Mouse (Mus musculus): ENCODE results near the gene Slc38a3. TPM values are rescaled to one million over a fixed set of nuclear protein-coding genes. Genes with fewer than 3 reads are reported as not detected.

The Slc38a3 gene
- polyA plus RNA-seq, 1 experiment from 2014 or later: 31.9 TPM

GRCm38 (mm10) chr9:107676302-107676701 lies 7.0 kb upstream of the Slc38a3 start:
- DNase-seq (peak; percentile 46), ATAC-seq (ENCODE audit: low FRiP score, low TSS enrichment) (peak; percentile 31)
- peaks cover 22% of the 10 kb centered on the region; the same call in 1 of the 2 replicates for H3K27me3 ChIP-seq (ENCODE audit: control insufficient read depth, insufficient read depth, low read length)
- H3K9ac ChIP-seq (replicated peaks; ENCODE audit: low read length): peak overlapping the region; percentile 40; the same call in 1 of the 2 replicates
- peaks cover 7% of the 10 kb centered on the region; the same call in 1 of the 2 replicates for H3K4me1 ChIP-seq (ENCODE audit: control insufficient read depth, insufficient read depth, low read length)
- H3K4me2 ChIP-seq (ENCODE audit: low read length): peak overlapping the region; percentile 66
- H3K9me3 ChIP-seq (ENCODE audit: control insufficient read depth, low read length): no peaks in the 10 kb centered on the region
- no peaks in the 10 kb centered on the region for H3K36me3 ChIP-seq (ENCODE audit: control insufficient read depth, insufficient read depth, low read length)
- under 1% methylated on average over 25 of the region's 25 CpGs for WGBS
- H3K27ac ChIP-seq (replicated peaks; ENCODE audit: low read depth, low read length): 0 out of 2 replicates have a peak overlapping the region, but pooled peaks have one; percentile 20
- H3K4me3 ChIP-seq (replicated peaks; ENCODE audit: low read depth, low read length): peak overlapping the region; percentile 30

GRCm38 (mm10) chr9:107675671-107676301 lies 6.5 kb upstream of the Slc38a3 start:
- under 1% methylated on average over 39 of the region's 39 CpGs for WGBS

DNA sequence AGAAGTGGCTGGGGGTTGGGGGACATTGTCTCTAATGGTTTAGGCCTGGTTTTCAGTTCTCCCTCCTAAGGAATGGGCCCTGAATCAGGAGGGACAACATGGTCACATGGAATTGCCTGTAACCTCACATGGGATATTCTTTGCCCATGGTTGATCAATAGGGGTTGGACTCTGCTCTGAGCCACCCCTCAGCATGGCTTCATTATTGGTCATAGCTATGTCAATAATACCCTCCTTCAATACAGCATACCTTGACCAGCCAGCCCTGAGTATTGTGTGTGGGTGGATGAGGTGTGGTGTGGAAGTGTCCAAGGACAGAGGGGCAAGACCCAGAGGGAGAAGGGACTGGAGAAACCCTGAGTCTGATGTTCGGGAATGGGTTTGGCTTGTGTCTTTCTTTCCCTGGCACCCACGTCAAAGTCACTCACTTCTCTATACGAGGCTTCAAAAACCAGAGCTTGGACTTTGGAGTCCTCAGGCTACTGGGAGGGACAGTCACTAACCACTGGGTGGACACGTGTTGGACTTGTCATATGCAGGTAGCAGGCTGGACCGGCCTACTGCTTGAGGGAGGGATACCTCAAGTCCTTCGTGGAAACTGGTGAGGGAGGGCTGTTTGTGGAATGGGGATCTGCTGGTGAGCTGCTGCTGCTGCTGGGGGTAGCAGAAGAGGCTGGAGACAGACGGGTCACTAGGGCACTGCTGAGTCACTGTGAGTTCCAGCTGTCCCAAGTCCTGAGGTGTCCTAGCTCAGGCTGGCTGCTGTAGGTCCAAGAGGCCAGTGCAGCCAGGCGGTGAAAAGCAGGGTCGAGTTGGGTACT lies 5.5 kb upstream of the Slc38a3 start:
- H3K27ac ChIP-seq (replicated peaks; ENCODE audit: low read depth, low read length): no peak overlapping the region
- peaks cover 22% of the 10 kb centered on the region; the same call in 1 of the 2 replicates for H3K27me3 ChIP-seq (ENCODE audit: control insufficient read depth, insufficient read depth, low read length)
- H3K4me1 ChIP-seq (ENCODE audit: control insufficient read depth, insufficient read depth, low read length): peaks cover 7% of the 10 kb centered on the region; the same call in 1 of the 2 replicates
- DNase-seq (no peak), ATAC-seq (ENCODE audit: low FRiP score, low TSS enrichment) (no peak)
- H3K9ac ChIP-seq (replicated peaks; ENCODE audit: low read length): no peak overlapping the region
- H3K36me3 ChIP-seq (ENCODE audit: control insufficient read depth, insufficient read depth, low read length): no peaks in the 10 kb centered on the region
- no peak overlapping the region for H3K4me2 ChIP-seq (ENCODE audit: low read length)
- WGBS: 55% methylated on average over 9 of the region's 9 CpGs
- no peak overlapping the region for H3K4me3 ChIP-seq (replicated peaks; ENCODE audit: low read depth, low read length)
- H3K9me3 ChIP-seq (ENCODE audit: control insufficient read depth, low read length): no peaks in the 10 kb centered on the region

More at GRCm38 (mm10) chr9:107675671-107676301, 6.5 kb upstream of the Slc38a3 start:
- Histone ChIP-seq H3K4me3 (replicated peaks; ENCODE audit: low read depth, low read length) (peak overlapping the region; percentile 30), H3K4me2 (ENCODE audit: low read length) (peak overlapping the region; percentile 66), H3K27me3 (ENCODE audit: control insufficient read depth, insufficient read depth, low read length) (peaks cover 22% of the 10 kb centered on the region; the same call in 1 of the 2 replicates), H3K9me3 (ENCODE audit: control insufficient read depth, low read length) (no peaks in the 10 kb centered on the region), H3K4me1 (ENCODE audit: control insufficient read depth, insufficient read depth, low read length) (peaks cover 7% of the 10 kb centered on the region; the same call in 1 of the 2 replicates), H3K27ac (replicated peaks; ENCODE audit: low read depth, low read length) (0 out of 2 replicates have a peak overlapping the region, but pooled peaks have one; percentile 20), H3K9ac (replicated peaks; ENCODE audit: low read length) (peak overlapping the region; percentile 40; the same call in 1 of the 2 replicates), H3K36me3 (ENCODE audit: control insufficient read depth, insufficient read depth, low read length) (no peaks in the 10 kb centered on the region)
- ATAC-seq (ENCODE audit: low FRiP score, low TSS enrichment) (peak; percentile 74), DNase-seq (peak; percentile 91)

GRCm38 (mm10) chr9:107670259-107670658 lies 929 bp upstream of the Slc38a3 start:
- Histone ChIP-seq H3K9me3 (ENCODE audit: control insufficient read depth, low read length) (no peaks in the 10 kb centered on the region), H3K27me3 (ENCODE audit: control insufficient read depth, insufficient read depth, low read length) (peaks cover 18% of the 10 kb centered on the region), H3K4me1 (ENCODE audit: control insufficient read depth, insufficient read depth, low read length) (peaks cover 17% of the 10 kb centered on the region; the same call in 1 of the 2 replicates), H3K27ac (replicated peaks; ENCODE audit: low read depth, low read length) (no peak overlapping the region), H3K4me2 (ENCODE audit: low read length) (no peak overlapping the region), H3K4me3 (replicated peaks; ENCODE audit: low read depth, low read length) (no peak overlapping the region), H3K36me3 (ENCODE audit: control insufficient read depth, insufficient read depth, low read length) (no peaks in the 10 kb centered on the region), H3K9ac (replicated peaks; ENCODE audit: low read length) (no peak overlapping the region)
- 37% methylated on average over 5 of the region's 5 CpGs for WGBS
- ATAC-seq (ENCODE audit: low FRiP score, low TSS enrichment): no peak
- DNase-seq: no peak

DNA sequence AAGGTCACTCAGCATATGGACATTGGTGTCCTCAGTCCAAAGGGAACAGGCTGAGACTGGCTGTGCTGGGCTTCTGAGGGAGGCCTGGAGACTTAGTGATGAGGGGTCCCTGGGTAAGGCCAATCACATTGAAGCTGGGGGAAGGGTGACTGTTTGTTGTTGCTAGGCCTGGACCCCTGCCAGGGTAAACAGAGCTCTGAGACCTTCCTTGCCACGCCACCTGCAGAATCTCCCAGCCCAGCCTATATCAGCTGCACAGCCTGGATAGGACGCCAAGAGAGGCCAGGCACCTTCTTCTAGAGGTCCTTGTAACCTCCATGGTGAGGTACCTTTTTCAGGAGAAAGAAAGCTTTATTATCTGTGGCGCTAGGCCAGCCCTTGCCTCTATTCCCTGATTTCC lies 414 bp downstream of the Slc38a3 start:
- H3K4me1 ChIP-seq (ENCODE audit: control insufficient read depth, insufficient read depth, low read length): peaks cover 17% of the 10 kb centered on the region; the same call in 1 of the 2 replicates
- DNase-seq (no peak), ATAC-seq (ENCODE audit: low FRiP score, low TSS enrichment) (no peak)
- H3K27me3 ChIP-seq (ENCODE audit: control insufficient read depth, insufficient read depth, low read length): peaks cover 15% of the 10 kb centered on the region
- H3K36me3 ChIP-seq (ENCODE audit: control insufficient read depth, insufficient read depth, low read length): no peaks in the 10 kb centered on the region
- no peak overlapping the region for H3K4me3 ChIP-seq (replicated peaks; ENCODE audit: low read depth, low read length)
- H3K9ac ChIP-seq (replicated peaks; ENCODE audit: low read length): no peak overlapping the region
- H3K27ac ChIP-seq (replicated peaks; ENCODE audit: low read depth, low read length): no peak overlapping the region
- no peak overlapping the region for H3K4me2 ChIP-seq (ENCODE audit: low read length)
- WGBS: 67% methylated on average over 3 of the region's 3 CpGs
- H3K9me3 ChIP-seq (ENCODE audit: control insufficient read depth, low read length): no peaks in the 10 kb centered on the region

- ATAC-seq (ENCODE audit: low FRiP score, low TSS enrichment) (no peak), DNase-seq (no peak)
- H3K9me3 ChIP-seq (ENCODE audit: control insufficient read depth, low read length): no peaks in the 10 kb centered on the region
- H3K4me2 ChIP-seq (ENCODE audit: low read length): peak overlapping the region; percentile 69
- H3K4me1 ChIP-seq (ENCODE audit: control insufficient read depth, insufficient read depth, low read length): peaks cover 23% of the 10 kb centered on the region
- H3K27ac ChIP-seq (replicated peaks; ENCODE audit: low read depth, low read length): no peak overlapping the region
- H3K4me3 ChIP-seq (replicated peaks; ENCODE audit: low read depth, low read length): no peak overlapping the region
- no peak overlapping the region for H3K9ac ChIP-seq (replicated peaks; ENCODE audit: low read length)
- 27% methylated on average over 8 of the region's 8 CpGs for WGBS
- H3K27me3 ChIP-seq (ENCODE audit: control insufficient read depth, insufficient read depth, low read length): peaks cover 15% of the 10 kb centered on the region
- no peaks in the 10 kb centered on the region for H3K36me3 ChIP-seq (ENCODE audit: control insufficient read depth, insufficient read depth, low read length)
These were observed 1.3 kb downstream of the Slc38a3 start for GRCm38 (mm10) chr9:107668011-107668410.

- Histone ChIP-seq H3K36me3 (ENCODE audit: control insufficient read depth, insufficient read depth, low read length) (no peaks in the 10 kb centered on the region), H3K4me2 (ENCODE audit: low read length) (peak overlapping the region; percentile 69), H3K9ac (replicated peaks; ENCODE audit: low read length) (peak overlapping the region; percentile 46; the same call in 1 of the 2 replicates), H3K4me1 (ENCODE audit: control insufficient read depth, insufficient read depth, low read length) (peaks cover 23% of the 10 kb centered on the region), H3K9me3 (ENCODE audit: control insufficient read depth, low read length) (no peaks in the 10 kb centered on the region), H3K27me3 (ENCODE audit: control insufficient read depth, insufficient read depth, low read length) (peaks cover 15% of the 10 kb centered on the region), H3K27ac (replicated peaks; ENCODE audit: low read depth, low read length) (no peak overlapping the region), H3K4me3 (replicated peaks; ENCODE audit: low read depth, low read length) (peak overlapping the region; percentile 36)
- WGBS: under 1% methylated on average over 24 of the region's 24 CpGs
- peak; percentile 74 for DNase-seq
- ATAC-seq (ENCODE audit: low FRiP score, low TSS enrichment): peak; percentile 80
These were observed 2.1 kb downstream of the Slc38a3 start for GRCm38 (mm10) chr9:107667219-107667618.

DNA sequence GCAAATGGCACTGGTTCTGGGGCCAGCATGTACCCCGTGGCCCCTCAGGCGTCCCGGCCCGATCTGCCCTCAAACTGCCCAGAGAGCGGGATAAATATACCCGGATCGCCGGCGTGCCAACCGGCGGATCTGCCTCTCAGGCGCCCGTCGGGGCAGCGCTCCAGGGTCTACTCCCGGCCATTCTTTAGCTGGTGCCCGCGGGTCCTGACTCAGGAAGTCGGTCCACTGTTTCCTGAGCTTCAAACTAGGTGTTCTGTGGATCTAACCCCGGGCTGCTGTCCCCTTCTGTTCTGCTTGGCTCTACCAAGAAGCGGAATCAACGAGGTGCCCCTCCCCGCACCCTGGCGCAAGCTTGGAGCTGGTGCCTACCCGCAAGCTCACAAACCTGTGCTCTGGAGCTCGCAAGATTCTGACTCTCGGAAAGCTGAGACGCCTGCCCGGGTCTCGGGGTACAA lies 2.6 kb downstream of the Slc38a3 start:
- Histone ChIP-seq H3K4me3 (replicated peaks; ENCODE audit: low read depth, low read length) (peak overlapping the region; percentile 36), H3K4me2 (ENCODE audit: low read length) (peak overlapping the region; percentile 69), H3K27ac (replicated peaks; ENCODE audit: low read depth, low read length) (no peak overlapping the region), H3K27me3 (ENCODE audit: control insufficient read depth, insufficient read depth, low read length) (peaks cover 15% of the 10 kb centered on the region), H3K9ac (replicated peaks; ENCODE audit: low read length) (peak overlapping the region; percentile 46), H3K36me3 (ENCODE audit: control insufficient read depth, insufficient read depth, low read length) (no peaks in the 10 kb centered on the region), H3K4me1 (ENCODE audit: control insufficient read depth, insufficient read depth, low read length) (peaks cover 23% of the 10 kb centered on the region), H3K9me3 (ENCODE audit: control insufficient read depth, low read length) (no peaks in the 10 kb centered on the region)
- WGBS: under 1% methylated on average over 30 of the region's 30 CpGs
- DNase-seq (no peak), ATAC-seq (ENCODE audit: low FRiP score, low TSS enrichment) (peak; percentile 28; the same call in 1 of the 2 replicates)

All from midbrain, embryonic 14.5 days (tissue).